Mouse (Mus musculus) intestine, embryonic 16.5 days (tissue): ENCODE measurements at regions not wholly inside any gene's neighbourhood (a gene's known extent, or its start where the extent isn't known, plus 50 kb on each side); places are given as distances from the start of the nearest gene placed in this dataset.
A peak's percentile ranks its signal among the peaks of the same experiment; 100 is the strongest.

ENCODE experiments used
- ATAC-seq: fragments of 200-750 bp; cut with Nextera tagmentation; 2 replicates; pipeline ENCODE4 v1.8.0; 2017; ENCODE audit warnings: moderate TSS enrichment, moderate library complexity
- H3K27ac ChIP-seq: fragments of 300-500 bp; sonication (generic); 2 replicates; pipeline ENCODE4 v1.5.1; 2014; ENCODE audit warnings: mild to moderate bottlenecking, low read length
- H3K27me3 ChIP-seq: fragments of 300-500 bp; sonication (generic); replicated peaks from 2 replicates; pipeline ENCODE4 v1.6.1; 2014; ENCODE audit warnings: low read length, control low read depth, mixed read lengths; ENCODE audit not compliant: control insufficient read depth, insufficient read depth
- H3K36me3 ChIP-seq: fragments of 300-500 bp; sonication (generic); 2 replicates; pipeline ENCODE4 v1.6.1; 2014; ENCODE audit warnings: low read length, control low read depth; ENCODE audit not compliant: control insufficient read depth, insufficient read depth
- H3K4me1 ChIP-seq: fragments of 300-500 bp; sonication (generic); 2 replicates; pipeline ENCODE4 v1.6.1; 2014; ENCODE audit warnings: low read length, control low read depth, mixed read lengths; ENCODE audit not compliant: control insufficient read depth, insufficient read depth
- H3K4me2 ChIP-seq: fragments of 300-500 bp; sonication (generic); 2 replicates; pipeline ENCODE4 v1.6.1; 2014; ENCODE audit warnings: low read depth, low read length, control low read depth
- H3K4me3 ChIP-seq: fragments of 300-500 bp; sonication (generic); 2 replicates; pipeline ENCODE4 v1.5.1; 2014; ENCODE audit warnings: mild to moderate bottlenecking, low read length
- H3K9ac ChIP-seq: fragments of 300-500 bp; sonication (generic); 2 replicates; pipeline ENCODE4 v1.6.1; 2014; ENCODE audit warnings: low read depth, low read length
- H3K9me3 ChIP-seq: fragments of 300-500 bp; sonication (generic); 2 replicates; pipeline ENCODE4 v1.6.1; 2016; ENCODE audit warnings: low read length, control low read depth; ENCODE audit not compliant: control insufficient read depth
- WGBS: fragments of 180-500 bp; shearing (Covaris S2); extraction: QIAGEN DNeasy Blood & Tissue Kit; methylation state at CpG from one replicate; pipeline ENCODE4 v1.1.7; 2014; 5-methylcytosine and 5-hydroxymethylcytosine counted together

DNA sequence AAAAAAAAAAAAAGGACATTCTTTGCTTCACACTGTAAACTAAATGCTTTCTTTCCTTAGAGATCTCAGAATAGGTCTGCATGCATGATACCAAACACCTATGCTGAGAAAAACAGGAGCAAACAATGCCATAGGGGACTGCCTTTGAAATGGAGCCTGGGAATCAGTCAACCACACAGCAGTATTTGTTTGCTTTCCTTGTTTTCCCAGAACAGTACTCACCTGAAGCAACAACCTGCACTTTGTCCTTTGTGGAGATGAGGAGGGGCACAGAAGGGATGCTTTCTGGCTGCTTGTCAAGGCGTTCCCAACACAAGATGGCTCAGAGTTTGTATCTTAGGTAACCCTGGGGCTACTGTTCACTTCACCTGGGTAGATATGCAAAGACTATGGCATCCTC is 690.5 kb downstream of the Inhba start:
- no peaks in the 10 kb centered on the region for H3K27me3 ChIP-seq
- H3K4me3 ChIP-seq: no peak overlapping the region
- H3K36me3 ChIP-seq: no peaks in the 10 kb centered on the region
- H3K4me2 ChIP-seq: no peak overlapping the region
- 0 out of 2 replicates have a peak, but pooled peaks cover 4% of the 10 kb centered on the region for H3K4me1 ChIP-seq
- H3K9me3 ChIP-seq: no peaks in the 10 kb centered on the region
- no peak overlapping the region for H3K27ac ChIP-seq
- 52% methylated on average over 1 of the region's 1 CpGs for WGBS
- no peak for ATAC-seq
- H3K9ac ChIP-seq: no peak overlapping the region

DNA sequence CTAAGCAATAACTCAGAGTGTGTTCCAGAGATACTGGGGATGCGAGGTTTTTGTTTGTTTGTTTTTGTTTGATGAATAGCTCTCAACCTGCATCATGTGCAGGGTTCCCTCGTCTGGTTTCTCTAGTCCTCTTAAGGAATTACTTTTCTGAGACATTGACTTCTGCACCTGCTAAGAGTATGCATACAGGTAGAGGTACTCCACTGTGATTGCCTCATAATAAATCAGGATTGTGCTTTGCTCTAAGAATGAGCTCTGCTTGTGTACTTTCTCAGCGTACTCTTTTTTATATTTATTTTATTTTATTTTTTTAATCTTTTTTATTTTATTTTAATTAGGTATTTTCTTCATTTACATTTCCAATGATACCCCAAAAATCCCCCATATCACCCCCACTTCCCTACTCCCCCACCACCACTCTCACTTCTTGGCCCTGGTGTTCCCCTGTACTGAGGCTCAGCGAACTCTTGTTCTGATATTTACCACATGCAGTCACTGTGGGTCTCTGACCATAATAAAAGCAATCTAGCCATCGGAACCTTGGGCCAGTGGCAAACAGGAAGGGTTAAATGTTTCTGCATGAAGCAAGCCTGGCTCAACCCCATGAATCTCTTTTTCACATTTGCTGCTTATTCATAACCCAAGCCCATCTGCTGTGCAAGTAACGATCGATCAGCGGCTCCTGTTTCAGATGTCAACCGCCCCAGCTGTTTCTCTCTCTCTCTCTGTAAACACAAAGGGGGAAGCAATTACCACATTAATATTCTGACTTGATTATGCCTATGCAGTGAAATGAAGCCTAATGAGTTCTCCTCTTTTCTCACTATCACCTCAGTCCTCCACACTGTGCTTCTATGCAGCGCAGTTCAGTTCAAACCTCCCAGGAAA is 693.8 kb downstream of the Inhba start:
- Histone ChIP-seq H3K9me3 (no peaks in the 10 kb centered on the region), H3K4me3 (no peak overlapping the region), H3K4me2 (0 out of 2 replicates have a peak overlapping the region, but pooled peaks have one; percentile 19), H3K4me1 (0 out of 2 replicates have a peak, but pooled peaks cover 4% of the 10 kb centered on the region), H3K36me3 (no peaks in the 10 kb centered on the region), H3K27me3 (no peaks in the 10 kb centered on the region), H3K27ac (no peak overlapping the region), H3K9ac (no peak overlapping the region)
- ATAC-seq: peak; percentile 62; the same call in 1 of the 2 replicates
- 62% methylated on average over 10 of the region's 10 CpGs for WGBS

DNA sequence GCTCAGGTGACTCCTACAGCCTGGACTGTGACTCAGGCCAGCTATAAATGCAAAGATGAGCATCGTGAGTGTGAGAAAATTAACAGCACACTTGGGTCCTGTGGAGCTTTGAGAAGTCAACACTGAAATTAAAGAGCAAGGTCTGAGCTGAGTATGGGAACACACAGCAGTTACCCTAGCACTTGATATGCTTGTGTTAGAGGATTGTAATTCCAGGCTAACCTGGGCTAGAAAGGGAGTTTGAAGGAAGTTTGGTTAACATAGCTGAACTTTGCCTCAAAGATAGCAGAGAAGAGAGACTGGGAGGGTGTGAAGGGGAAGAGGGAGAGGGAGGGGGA is 694.4 kb downstream of the Inhba start:
- Histone ChIP-seq H3K4me3 (no peak overlapping the region), H3K4me1 (0 out of 2 replicates have a peak, but pooled peaks cover 4% of the 10 kb centered on the region), H3K27ac (no peak overlapping the region), H3K9ac (no peak overlapping the region), H3K9me3 (no peaks in the 10 kb centered on the region), H3K36me3 (no peaks in the 10 kb centered on the region), H3K27me3 (no peaks in the 10 kb centered on the region), H3K4me2 (no peak overlapping the region)
- ATAC-seq: peak; percentile 21; the same call in 1 of the 2 replicates
- 34% methylated on average over 1 of the region's 1 CpGs for WGBS

GRCm38 (mm10) chr13:16715296-16715960 is 703.8 kb downstream of the Inhba start:
- Histone ChIP-seq H3K27ac (no peak overlapping the region), H3K9me3 (no peaks in the 10 kb centered on the region), H3K36me3 (no peaks in the 10 kb centered on the region), H3K4me3 (no peak overlapping the region), H3K9ac (no peak overlapping the region), H3K4me2 (no peak overlapping the region), H3K27me3 (no peaks in the 10 kb centered on the region), H3K4me1 (no peaks in the 10 kb centered on the region)
- ATAC-seq: peak; percentile 42; the same call in 1 of the 2 replicates
- WGBS: 32% methylated on average over 5 of the region's 5 CpGs

DNA sequence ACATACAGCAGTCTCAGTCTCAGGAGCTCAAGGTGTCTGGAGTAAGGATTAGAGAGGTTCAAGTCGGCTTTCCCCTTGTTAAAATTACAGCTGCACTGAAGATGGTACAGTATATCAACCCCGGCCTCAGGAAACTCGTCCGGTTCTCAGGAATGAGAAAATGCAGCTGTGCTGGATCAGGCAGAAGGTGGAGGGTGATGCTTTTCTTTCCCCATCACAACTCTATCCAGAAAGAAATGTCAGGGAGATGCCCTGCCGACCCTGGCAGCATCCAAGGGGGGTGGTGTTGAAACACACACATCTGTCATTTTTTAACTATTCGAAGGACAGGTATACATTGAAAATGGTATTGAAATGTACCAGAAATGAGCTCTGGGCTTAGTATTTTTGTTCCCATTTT is 704.7 kb downstream of the Inhba start:
- Histone ChIP-seq H3K4me1 (no peaks in the 10 kb centered on the region), H3K36me3 (no peaks in the 10 kb centered on the region), H3K27ac (no peak overlapping the region), H3K9me3 (no peaks in the 10 kb centered on the region), H3K4me3 (no peak overlapping the region), H3K27me3 (no peaks in the 10 kb centered on the region), H3K4me2 (no peak overlapping the region), H3K9ac (no peak overlapping the region)
- no peak for ATAC-seq
- 39% methylated on average over 6 of the region's 6 CpGs for WGBS

DNA sequence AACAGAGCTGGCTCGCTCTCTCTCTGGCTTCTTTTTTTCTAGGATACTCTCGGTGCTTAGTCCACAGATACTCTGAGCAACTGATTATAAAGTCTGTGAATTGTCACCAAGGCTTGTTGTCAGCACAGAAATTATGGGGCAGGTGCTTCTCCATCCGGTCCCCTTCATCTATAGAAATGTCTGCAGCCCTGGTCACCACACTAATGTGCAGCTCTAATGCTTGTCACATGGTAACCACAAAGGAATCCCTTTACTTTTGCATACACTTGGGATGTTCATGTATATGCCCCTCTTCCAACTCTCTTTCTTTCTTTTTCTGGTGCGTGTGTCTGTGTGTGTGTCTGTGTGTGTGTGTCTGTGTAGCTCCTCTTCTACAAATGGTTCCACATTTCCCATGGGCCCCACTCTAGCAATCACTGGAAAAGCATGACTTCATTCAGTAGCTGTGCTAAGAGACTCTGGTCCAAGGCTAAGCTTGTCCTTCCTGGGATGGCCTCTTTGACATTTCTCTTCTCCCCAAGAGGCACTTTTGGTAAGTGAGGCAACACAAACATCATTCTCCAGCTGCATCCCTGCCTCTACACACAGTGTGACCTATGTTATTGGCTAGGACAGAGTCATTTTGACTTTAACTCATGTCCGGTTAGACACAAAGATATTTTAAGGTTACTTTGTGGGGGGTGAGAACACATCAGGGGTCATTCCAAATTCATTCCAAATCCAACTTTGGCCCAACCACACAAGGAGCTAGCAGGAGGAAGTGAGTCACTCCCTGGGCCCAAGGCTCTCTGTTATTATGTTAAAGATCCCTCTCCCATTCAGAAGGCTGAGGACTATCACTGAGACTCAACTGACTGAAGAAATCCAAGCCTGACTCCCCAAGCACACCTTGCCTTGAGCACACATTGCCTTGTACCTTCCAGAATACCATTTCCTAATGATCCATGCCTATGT is 705.4 kb downstream of the Inhba start:
- ATAC-seq: no peak
- Histone ChIP-seq H3K9me3 (no peaks in the 10 kb centered on the region), H3K27ac (no peak overlapping the region), H3K4me1 (no peaks in the 10 kb centered on the region), H3K9ac (no peak overlapping the region), H3K36me3 (no peaks in the 10 kb centered on the region), H3K27me3 (no peaks in the 10 kb centered on the region), H3K4me2 (no peak overlapping the region), H3K4me3 (no peak overlapping the region)
- 72% methylated on average over 5 of the region's 5 CpGs for WGBS

- Histone ChIP-seq H3K36me3 (no peaks in the 10 kb centered on the region), H3K9me3 (no peaks in the 10 kb centered on the region), H3K4me1 (no peaks in the 10 kb centered on the region), H3K4me3 (no peak overlapping the region), H3K27me3 (no peaks in the 10 kb centered on the region), H3K27ac (no peak overlapping the region), H3K9ac (no peak overlapping the region), H3K4me2 (no peak overlapping the region)
- 91% methylated on average over 2 of the region's 2 CpGs for WGBS
- ATAC-seq: no peak
These were observed 708.4 kb downstream of the Inhba start for GRCm38 (mm10) chr13:16720090-16720489.

- Histone ChIP-seq H3K4me1 (no peaks in the 10 kb centered on the region), H3K9ac (no peak overlapping the region), H3K27me3 (no peaks in the 10 kb centered on the region), H3K36me3 (no peaks in the 10 kb centered on the region), H3K4me3 (no peak overlapping the region), H3K27ac (no peak overlapping the region), H3K9me3 (no peaks in the 10 kb centered on the region), H3K4me2 (no peak overlapping the region)
- WGBS: 75% methylated on average over 5 of the region's 5 CpGs
- ATAC-seq: no peak
These were observed 713.7 kb downstream of the Inhba start for GRCm38 (mm10) chr13:16725350-16725749.

DNA sequence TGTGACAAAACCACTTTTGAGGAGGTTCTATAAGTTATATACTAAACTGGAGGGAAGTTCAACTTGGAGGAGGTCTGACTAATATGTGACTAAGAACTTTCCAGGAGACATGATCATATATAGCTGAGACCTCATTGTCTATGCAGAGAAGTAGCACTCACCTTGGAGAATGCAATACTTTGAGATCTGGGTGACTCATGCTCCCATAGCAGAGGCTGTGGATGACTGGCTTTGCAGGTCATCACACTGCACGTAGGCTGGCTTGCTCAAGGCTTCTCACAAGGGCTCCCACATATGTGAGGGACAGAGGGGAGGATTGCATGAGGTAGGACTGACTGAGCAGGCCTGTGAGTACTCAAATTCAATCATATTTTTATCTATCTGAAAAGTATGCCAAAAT is 726.7 kb downstream of the Inhba start:
- Histone ChIP-seq H3K27me3 (no peaks in the 10 kb centered on the region), H3K36me3 (no peaks in the 10 kb centered on the region), H3K9me3 (no peaks in the 10 kb centered on the region), H3K9ac (no peak overlapping the region), H3K4me1 (no peaks in the 10 kb centered on the region), H3K27ac (no peak overlapping the region), H3K4me2 (no peak overlapping the region), H3K4me3 (no peak overlapping the region)
- WGBS: 72% methylated on average over 1 of the region's 1 CpGs
- ATAC-seq: no peak
